Mouse (Mus musculus): ENCODE results near the gene Gm20388. TPM values are rescaled to one million over a fixed set of nuclear protein-coding genes. Genes with fewer than 3 reads are reported as not detected.

Gene Gm20388
- total RNA-seq, 2 experiments from 2014 or later, result 18.6 TPM; not detected in 1

GRCm38 (mm10) chr8:120001712-120002111 lies 91.1 kb downstream of the Gm20388 start:
- DNase-seq (ENCODE audit: low spot score in 2 of 2), result no peak
- intact Hi-C loops (cut with DNase I), result no loop called here

DNA sequence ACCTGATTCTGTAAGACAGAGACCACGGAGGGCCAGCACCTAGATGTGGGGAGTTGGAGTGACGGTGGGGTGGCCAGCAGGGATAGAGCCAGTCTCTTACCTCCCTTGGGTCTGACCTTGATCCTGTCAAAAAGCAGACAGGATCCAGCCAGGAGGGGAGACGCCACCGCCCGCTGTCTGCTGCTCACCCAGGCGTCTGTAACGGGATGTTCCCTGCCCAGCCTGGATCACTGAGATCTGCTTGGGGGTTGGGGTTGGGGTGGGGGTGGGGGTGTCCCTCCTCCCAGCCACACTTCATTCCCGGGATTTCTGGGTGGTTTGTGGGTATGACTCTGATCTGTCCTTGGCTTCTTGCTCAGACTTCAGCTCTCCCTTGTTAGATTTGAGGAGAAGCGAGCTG lies 91.7 kb downstream of the Gm20388 start:
- no peak for DNase-seq (ENCODE audit: low spot score in 2 of 2)
- intact Hi-C loops (cut with DNase I), result no loop called here

- intact Hi-C loops (cut with DNase I), result no loop called here
- no peak for DNase-seq (ENCODE audit: low spot score in 2 of 2)
Observed at GRCm38 (mm10) chr8:120004154-120004702, 93.6 kb downstream of the Gm20388 start.

GRCm38 (mm10) chr8:120004705-120005381 lies 94.2 kb downstream of the Gm20388 start:
- intact Hi-C loops (cut with DNase I), result no loop called here
- DNase-seq (ENCODE audit: low spot score in 2 of 2), result no peak

GRCm38 (mm10) chr8:120006645-120007160 lies 96.1 kb downstream of the Gm20388 start:
- DNase-seq (ENCODE audit: low spot score in 2 of 2), result no peak
- intact Hi-C loops (cut with DNase I), result no loop called here

DNA sequence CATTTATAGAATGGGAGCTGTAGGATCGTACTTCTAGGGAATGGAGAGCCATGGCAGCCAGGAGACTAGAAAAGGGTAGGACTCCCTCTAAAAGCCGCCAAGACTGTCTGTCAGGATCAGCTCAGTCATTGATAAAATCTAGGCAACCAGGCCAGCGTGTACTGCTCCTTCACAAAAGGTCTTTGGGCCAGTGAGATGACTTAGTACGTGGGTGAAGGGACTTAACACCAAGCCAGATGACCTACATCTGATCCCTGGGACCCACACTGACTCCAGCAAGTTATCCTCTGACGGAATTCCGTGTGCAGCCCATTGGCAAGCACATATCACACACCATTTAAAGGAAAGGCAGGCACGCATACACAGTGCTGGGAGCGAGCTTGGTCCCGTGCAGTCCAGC lies 96.5 kb downstream of the Gm20388 start:
- intact Hi-C loops (cut with DNase I), result no loop called here
- DNase-seq (ENCODE audit: low spot score in 2 of 2), result no peak

- DNase-seq (ENCODE audit: low spot score in 2 of 2), result no peak
- intact Hi-C loops (cut with DNase I), result no loop called here
Observed at GRCm38 (mm10) chr8:120009284-120009683, 98.6 kb downstream of the Gm20388 start.

- intact Hi-C loops (cut with DNase I), result no loop called here
- no peak for DNase-seq (ENCODE audit: low spot score in 2 of 2)
Observed at GRCm38 (mm10) chr8:120012491-120012890, 101.8 kb downstream of the Gm20388 start.

DNA sequence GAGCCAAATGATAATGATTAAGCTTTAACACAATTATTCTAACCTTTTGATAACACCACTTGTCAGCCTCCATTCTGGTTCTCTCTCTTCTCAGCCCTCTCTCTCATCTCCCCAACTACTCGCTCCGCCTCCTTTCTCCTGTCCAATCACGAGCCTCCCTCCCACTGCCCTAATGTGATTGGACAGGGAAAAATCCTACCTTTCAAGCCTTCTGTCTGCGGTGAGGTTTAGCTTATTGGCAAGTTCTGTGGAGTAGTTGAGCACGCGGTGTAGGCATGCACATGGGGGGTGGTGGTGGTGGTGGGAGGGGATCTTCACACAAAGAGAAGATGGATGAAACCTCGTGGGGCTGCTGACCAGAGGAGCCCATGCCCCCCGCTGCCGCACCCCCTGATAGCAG lies 102.3 kb downstream of the Gm20388 start:
- DNase-seq (ENCODE audit: low spot score in 2 of 2), result no peak
- intact Hi-C loops (cut with DNase I), result no loop called here

GRCm38 (mm10) chr8:120014267-120015023 lies 103.8 kb downstream of the Gm20388 start:
- DNase-seq (ENCODE audit: low spot score in 2 of 2), result no peak
- intact Hi-C loops (cut with DNase I), result no loop called here

- intact Hi-C loops (cut with DNase I), result no loop called here
- DNase-seq (ENCODE audit: low spot score in 2 of 2), result no peak
Observed at GRCm38 (mm10) chr8:120015916-120016315, 105.3 kb downstream of the Gm20388 start.

GRCm38 (mm10) chr8:120016424-120016823 lies 105.8 kb downstream of the Gm20388 start:
- intact Hi-C loops (cut with DNase I), result no loop called here
- no peak for DNase-seq (ENCODE audit: low spot score in 2 of 2)

DNA sequence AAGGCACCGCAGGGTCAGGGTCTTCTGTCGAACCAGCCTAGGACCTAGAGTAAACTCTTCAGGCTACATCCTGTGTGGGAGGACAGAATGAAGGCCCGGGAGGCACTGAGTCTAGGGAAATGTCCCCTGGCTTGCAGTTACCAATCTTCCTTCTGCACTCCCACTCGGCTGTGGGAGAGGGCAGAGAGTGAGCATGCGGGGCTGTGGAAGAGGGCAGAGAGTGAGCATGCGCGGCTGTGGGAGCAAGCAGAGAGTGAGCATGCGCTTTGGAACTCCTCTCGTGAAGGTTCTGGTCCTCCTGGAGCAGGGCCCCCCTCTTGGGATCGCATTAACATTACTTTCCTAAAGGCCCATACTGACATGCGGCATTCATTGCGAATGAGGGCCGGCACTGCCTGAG lies 106.7 kb downstream of the Gm20388 start:
- intact Hi-C loops (cut with DNase I), result no loop called here
- no peak for DNase-seq (ENCODE audit: low spot score in 2 of 2)

DNA sequence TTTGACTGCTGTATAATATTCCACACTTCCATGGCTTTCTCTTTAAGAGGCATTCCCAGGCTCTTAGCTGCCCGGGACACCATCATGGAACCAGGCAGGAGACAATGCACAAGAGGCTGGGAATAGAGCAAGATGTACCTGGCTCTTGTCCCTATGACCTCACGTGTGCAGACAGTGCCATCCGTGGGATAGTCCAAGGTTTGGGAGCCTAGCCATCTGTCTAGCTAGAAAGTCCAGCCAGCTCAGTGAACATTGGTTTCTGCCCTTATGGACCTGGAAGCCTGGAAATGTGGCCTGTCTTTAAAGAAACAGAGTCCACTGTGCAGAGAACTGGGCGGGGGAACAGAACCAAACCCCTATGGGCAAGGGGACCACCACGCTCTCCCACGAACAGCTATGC lies 107.1 kb downstream of the Gm20388 start:
- no peak for DNase-seq (ENCODE audit: low spot score in 2 of 2)
- intact Hi-C loops (cut with DNase I), result no loop called here

- DNase-seq (ENCODE audit: low spot score in 2 of 2), result no peak
- intact Hi-C loops (cut with DNase I), result no loop called here
Observed at GRCm38 (mm10) chr8:120018379-120018778, 107.7 kb downstream of the Gm20388 start.

DNA sequence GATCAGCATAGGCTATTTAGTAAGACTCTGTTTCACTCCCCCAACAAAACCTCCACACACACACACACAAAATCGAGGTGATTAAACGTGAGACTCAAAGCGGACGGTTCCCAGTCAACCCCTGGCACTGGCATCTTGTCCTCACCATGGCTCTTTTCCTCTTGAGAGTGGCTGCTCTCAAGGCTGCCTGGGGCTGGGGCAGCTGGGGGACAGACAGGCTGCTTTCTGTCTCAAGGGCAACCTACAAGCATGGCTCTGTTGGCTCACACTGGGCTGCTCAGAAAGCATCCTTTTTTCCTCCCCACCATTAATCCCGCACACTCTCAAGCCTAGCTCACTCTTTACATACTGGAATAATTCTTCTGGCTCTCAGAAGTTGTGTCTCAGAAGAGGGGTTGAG lies 108.7 kb downstream of the Gm20388 start:
- DNase-seq (ENCODE audit: low spot score in 2 of 2), result no peak
- intact Hi-C loops (cut with DNase I), result no loop called here

DNA sequence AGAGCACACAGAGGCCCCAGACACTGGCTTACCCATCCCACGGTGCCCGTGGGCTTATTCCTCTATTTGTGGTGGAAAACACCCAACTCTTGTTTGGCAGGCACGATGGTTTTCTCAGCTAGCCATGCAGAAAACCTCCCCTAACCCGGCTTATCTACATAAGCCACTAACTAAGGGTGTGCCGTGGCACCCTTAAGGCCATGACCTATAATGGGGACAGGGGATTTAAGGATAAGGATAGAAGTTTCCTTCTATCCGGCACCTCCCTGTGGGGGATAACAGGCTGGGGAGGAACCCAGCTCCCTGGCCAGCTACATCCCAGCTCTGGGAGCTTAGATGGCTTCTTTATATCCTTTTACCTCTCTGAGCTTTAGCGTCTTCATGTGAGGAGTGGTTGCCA lies 109.7 kb downstream of the Gm20388 start:
- no peak for DNase-seq (ENCODE audit: low spot score in 2 of 2)
- intact Hi-C loops (cut with DNase I), result no loop called here

DNA sequence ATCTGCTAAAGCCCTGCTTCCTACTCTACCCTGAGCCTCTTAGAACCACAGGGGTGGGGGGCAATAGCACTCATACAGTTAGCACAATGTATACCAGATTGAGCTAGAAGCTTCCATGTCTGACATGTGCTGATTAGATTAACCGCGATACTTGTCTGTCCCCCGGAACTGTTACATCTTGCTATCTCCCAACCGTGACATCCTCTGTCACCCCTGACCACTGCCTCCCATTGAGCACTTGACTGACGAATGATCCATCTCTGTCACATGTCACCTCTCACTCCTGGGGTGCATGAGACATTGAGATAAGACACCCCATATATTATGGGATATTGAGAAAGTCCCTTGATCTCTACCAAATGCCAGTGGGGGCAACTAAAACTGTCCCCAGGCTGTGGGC lies 115.6 kb downstream of the Gm20388 start:
- no peak for DNase-seq (ENCODE audit: low spot score in 2 of 2)
- intact Hi-C loops (cut with DNase I), result no loop called here

- intact Hi-C loops (cut with DNase I), result no loop called here
- DNase-seq (ENCODE audit: low spot score in 2 of 2), result no peak
Observed at GRCm38 (mm10) chr8:120026991-120027390, 116.3 kb downstream of the Gm20388 start.

DNA sequence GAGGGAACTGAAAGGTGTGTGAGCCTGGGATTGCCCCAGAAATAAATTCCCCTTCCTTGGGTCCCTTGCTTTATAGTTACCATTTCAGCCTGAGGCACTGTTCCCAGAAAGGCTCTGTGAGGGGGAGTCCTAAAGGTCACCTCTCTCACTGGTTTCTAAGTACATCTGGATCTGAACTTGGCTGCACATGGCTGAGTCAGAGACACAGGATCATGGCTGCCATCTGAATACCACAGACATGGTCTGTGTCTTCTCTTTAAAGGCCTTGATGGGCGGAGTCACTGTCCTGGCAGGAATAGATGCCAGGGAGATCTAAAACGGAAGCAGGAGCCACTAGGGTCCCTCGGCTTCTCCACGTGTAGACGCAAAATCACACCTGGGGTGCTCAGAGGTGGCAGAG lies 119.8 kb downstream of the Gm20388 start:
- DNase-seq (ENCODE audit: low spot score in 2 of 2), result no peak
- intact Hi-C loops (cut with DNase I), result no loop called here
